28 mouse cellular contexts compared by ENCODE assay signal in the genomic region with DNA sequence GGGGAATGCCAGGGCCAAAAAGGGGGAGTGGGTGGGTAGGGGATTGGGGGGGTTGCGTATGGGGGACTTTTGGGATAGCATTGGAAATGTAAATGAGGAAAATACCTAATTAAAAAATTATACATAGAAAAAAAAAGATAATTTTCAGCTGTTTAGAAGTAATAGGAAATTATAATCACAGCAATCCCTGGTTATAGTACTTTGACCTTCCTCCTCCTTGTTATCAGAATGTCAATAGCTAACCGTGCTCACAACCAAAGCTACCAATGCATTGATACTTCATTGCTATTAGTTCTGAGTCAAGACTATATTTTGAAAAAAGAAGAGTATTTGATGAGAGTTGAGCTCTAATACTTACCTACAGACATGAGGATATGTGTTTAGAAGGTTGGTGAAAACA.
"Had no signal": no experiment of that assay in that cellular context is flagged by ENCODE, and none has a peak within 500 bp of the region (broad histone marks: within the 10 kb centered on the region; RNA-seq: fewer than 3 reads in every experiment).

No protein-coding gene starts in this region.

- H3K4me3 ChIP-seq: embryonic facial prominence, embryonic 10.5 days; embryonic facial prominence, embryonic 12.5 days; embryonic facial prominence, embryonic 13.5 days; embryonic facial prominence, embryonic 15.5 days; erythroblast, embryonic 14.5 days; forebrain, embryonic 10.5 days; forebrain, embryonic 12.5 days; forebrain, embryonic 13.5 days; forebrain, embryonic 15.5 days; gastrocnemius, adult 2 months; heart, adult 2 months had no signal

- H3K4me1 ChIP-seq: embryonic facial prominence, embryonic 10.5 days; embryonic facial prominence, embryonic 12.5 days; embryonic facial prominence, embryonic 13.5 days; embryonic facial prominence, embryonic 15.5 days; forebrain, embryonic 10.5 days; forebrain, embryonic 12.5 days; forebrain, embryonic 13.5 days; forebrain, embryonic 15.5 days had no signal

- H3K27ac ChIP-seq: embryonic facial prominence, embryonic 10.5 days; embryonic facial prominence, embryonic 12.5 days; embryonic facial prominence, embryonic 13.5 days; embryonic facial prominence, embryonic 15.5 days; forebrain, embryonic 10.5 days; forebrain, embryonic 12.5 days; forebrain, embryonic 13.5 days; forebrain, embryonic 15.5 days; gastrocnemius, adult 2 months; heart, adult 2 months had no signal

- H3K4me2 ChIP-seq: embryonic facial prominence, embryonic 12.5 days; embryonic facial prominence, embryonic 13.5 days; embryonic facial prominence, embryonic 15.5 days; forebrain, embryonic 12.5 days; forebrain, embryonic 13.5 days; forebrain, embryonic 15.5 days had no signal

- ATAC-seq: forebrain, embryonic 13.5 days; forebrain, embryonic 14.5 days; forebrain, embryonic 15.5 days; forebrain, embryonic 16.5 days; forebrain, postnatal 0 days had no signal

- DNase-seq: cerebellum, adult 8-10 months; cerebellum, adult 9-10 months; cerebellum, adult 9-11 months; cerebellum, postnatal 10 days; cerebellum, postnatal 14 days; cerebellum, postnatal 25 days; cerebellum, postnatal 36 days; embryo, embryonic 11 days; forebrain, postnatal 0 days; gastrocnemius, adult 2 months; gastrocnemius, postnatal 10 days; gastrocnemius, postnatal 14 days; gastrocnemius, postnatal 25 days; gastrocnemius, postnatal 36 days; heart, adult 11 months; heart, adult 18-20 months; heart, adult 2 months had no signal

- H3K27me3 ChIP-seq: embryonic facial prominence, embryonic 12.5 days; embryonic facial prominence, embryonic 13.5 days; embryonic facial prominence, embryonic 15.5 days; forebrain, embryonic 12.5 days; forebrain, embryonic 13.5 days; forebrain, embryonic 15.5 days had no signal

- H3K9ac ChIP-seq: embryonic facial prominence, embryonic 12.5 days; embryonic facial prominence, embryonic 13.5 days; embryonic facial prominence, embryonic 15.5 days; forebrain, embryonic 12.5 days; forebrain, embryonic 13.5 days; forebrain, embryonic 15.5 days; forebrain, postnatal 0 days had no signal

- H3K36me3 ChIP-seq: embryonic facial prominence, embryonic 10.5 days; embryonic facial prominence, embryonic 12.5 days; embryonic facial prominence, embryonic 13.5 days; embryonic facial prominence, embryonic 15.5 days; forebrain, embryonic 10.5 days; forebrain, embryonic 12.5 days; forebrain, embryonic 15.5 days had no signal

- H3K9me3 ChIP-seq: embryonic facial prominence, embryonic 10.5 days; embryonic facial prominence, embryonic 12.5 days; embryonic facial prominence, embryonic 13.5 days; embryonic facial prominence, embryonic 15.5 days; forebrain, embryonic 10.5 days; forebrain, embryonic 12.5 days; forebrain, embryonic 13.5 days; forebrain, embryonic 15.5 days had no signal
